ENCODE assay signal across 4 mouse cellular contexts in genomic region chr7:143686676-143687075, GRCm38 (mm10). TPM values are rescaled to one million over a fixed set of nuclear protein-coding genes. Genes with fewer than 3 reads are reported as not detected.
"Had no signal": no experiment of that assay in that cellular context is flagged by ENCODE, and none has a peak within 500 bp of the region (broad histone marks: within the 10 kb centered on the region; RNA-seq: fewer than 3 reads in every experiment).

No protein-coding gene starts in this region.

RNA-seq across cellular contexts. Expression of gene Tnfrsf23, which starts 1.0 kb away (rescaled TPM):
- total RNA-seq: common myeloid progenitor, adult 5-6 weeks had no signal
- polyA plus RNA-seq: forebrain, embryonic 11.5 days had no signal

RNA-seq across cellular contexts. Expression of gene Tnfrsf22, which starts 37.2 kb away (rescaled TPM):
- polyA plus RNA-seq: erythroblast, embryonic 14.5 days had no signal

RNA-seq across cellular contexts. Expression of gene Tnfrsf26, which starts 58.2 kb away (rescaled TPM):
- polyA plus RNA-seq: erythroblast, embryonic 14.5 days; forebrain, embryonic 16.5 days had no signal
